Mouse (Mus musculus): ENCODE measurements around the gene Tiam1.

GRCm38 (mm10) chr16:89986672-89987362 lies 156.8 kb downstream of the Tiam1 start:
- TF ChIP-seq CTCF (IDR thresholded peaks at IDR 0.05; ENCODE audit: low read depth) (no peak), EP300 (optimal IDR thresholded peaks at IDR 0.05) (no peak)

Measured in stomach, postnatal 0 days (tissue).